Mouse (Mus musculus) liver, embryonic 14.5 days (tissue): ENCODE measurements around the gene Carm1.
A peak's percentile ranks its signal among the peaks of the same experiment; 100 is the strongest.

Experiments
- CTCF ChIP-seq: IDR thresholded peaks from 2 replicates; pipeline ENCODE4 v1.5.1; 2016; ENCODE audit warnings: antibody characterized with exemption, low read depth, control low read depth
- EP300 ChIP-seq: IDR thresholded peaks from 2 replicates; pipeline ENCODE4 v1.6.1; 2016; ENCODE audit warnings: antibody characterized with exemption, low read depth

DNA sequence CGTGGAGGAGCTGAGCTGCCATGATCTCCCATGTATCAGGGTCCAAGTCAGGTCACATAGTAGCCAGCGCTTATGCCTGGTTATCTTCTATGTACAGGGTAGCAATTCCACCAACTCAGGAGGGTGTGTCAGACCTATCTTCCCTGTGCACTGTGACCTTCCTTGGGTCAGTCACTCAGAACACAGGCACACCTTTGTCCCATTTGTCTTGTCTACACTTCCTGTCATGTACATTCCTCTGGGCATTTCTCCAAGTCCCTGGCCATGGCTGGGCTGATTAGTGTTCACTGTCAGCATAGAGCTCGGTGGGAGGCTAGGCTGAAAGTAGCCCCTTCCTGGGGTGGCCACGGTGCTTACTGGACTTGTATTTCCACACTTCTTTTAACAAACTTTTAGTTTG is 11.7 kb downstream of the Carm1 start:
- TF ChIP-seq CTCF (no peak; the same call in 1 of the 2 replicates), EP300 (peak; percentile 96)
